8 mouse cellular contexts compared by ENCODE assay signal in the genomic region with DNA sequence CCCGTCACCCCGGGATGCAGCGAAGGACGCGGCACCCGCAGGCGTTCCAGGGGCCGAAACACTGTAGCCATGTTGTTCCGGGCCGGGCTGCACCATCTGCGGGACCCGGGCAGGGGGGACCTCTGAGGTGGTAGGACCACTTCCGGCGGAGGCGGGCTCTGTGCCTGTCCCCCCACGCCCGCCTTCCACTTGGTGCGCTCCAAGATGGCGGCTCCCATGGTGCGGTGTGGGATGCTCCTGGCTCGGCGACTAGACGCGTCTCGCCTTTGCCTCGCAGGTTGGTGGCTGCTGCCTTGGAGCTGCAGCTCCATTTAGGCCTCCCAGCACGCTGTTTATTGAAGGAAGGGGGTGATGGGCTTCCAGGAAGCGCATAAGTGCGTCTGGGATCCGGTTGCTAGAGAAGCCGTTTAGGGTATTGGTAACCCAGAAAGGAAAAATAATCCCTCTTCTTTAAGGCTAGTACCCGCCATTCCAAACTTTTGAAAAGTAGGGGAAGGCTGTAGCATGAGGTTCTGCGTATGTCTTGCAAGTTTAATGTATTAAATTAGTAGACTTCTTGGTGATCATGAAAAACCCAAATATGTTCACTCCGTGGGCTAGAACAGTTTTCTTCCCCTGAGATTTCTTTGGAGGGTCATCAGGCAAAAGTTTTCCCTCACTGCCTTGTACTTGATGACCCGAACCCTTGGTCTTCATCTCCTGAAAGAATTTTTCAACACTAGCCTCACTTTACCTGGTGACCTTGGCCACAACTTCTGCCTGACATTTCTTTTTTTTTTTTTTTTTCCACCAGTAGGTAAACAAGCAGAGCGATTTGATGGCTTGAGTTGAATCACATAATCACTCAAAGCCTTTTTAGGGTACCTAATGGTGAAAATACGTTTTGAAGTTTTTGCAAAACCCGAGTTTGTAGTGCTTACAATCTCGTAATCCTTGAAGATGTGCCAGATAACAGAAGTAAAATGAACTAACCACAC. TPM values are rescaled to one million over a fixed set of nuclear protein-coding genes. Genes with fewer than 3 reads are reported as not detected.
DNase-seq lines count a peak whose midpoint lies in the region; ATAC-seq and TF ChIP-seq lines count a peak whose summit lies in the region.

A gene (minus strand): TSS at position 107 of the 977 bp plus-strand sequence.
A gene (plus strand): TSS at position 188 of the 977 bp plus-strand sequence.

- peak within 1 kb of the TSS; percentile 76 for H3K4me2 ChIP-seq in heart, embryonic 12.5 days
- peak within 1 kb of the TSS; percentile 63 for H3K4me2 ChIP-seq in kidney, postnatal 0 days (ENCODE audit: low read length)
- H3K4me2 ChIP-seq in liver, embryonic 11.5 days = peak within 1 kb of the TSS; percentile 69
- H3K4me2 ChIP-seq in stomach, embryonic 14.5 days (replicated peaks; ENCODE audit: low read depth, low read length) = peak within 1 kb of the TSS; percentile 77

- H3K4me3 ChIP-seq in heart, embryonic 12.5 days = peak within 1 kb of the TSS; percentile 65
- H3K4me3 ChIP-seq in kidney, postnatal 0 days (replicated peaks; ENCODE audit: low read depth, low read length) = peak within 1 kb of the TSS; percentile 84
- peak within 1 kb of the TSS; percentile 79 for H3K4me3 ChIP-seq in liver, embryonic 11.5 days (ENCODE audit: low read depth, low read length)
- H3K4me3 ChIP-seq in stomach, embryonic 14.5 days (ENCODE audit: low read depth, low read length) = peak within 1 kb of the TSS; percentile 81

- peak within 1 kb of the TSS; percentile 75 for H3K27ac ChIP-seq in heart, embryonic 12.5 days (ENCODE audit: poor library complexity, severe bottlenecking)
- H3K27ac ChIP-seq in kidney, postnatal 0 days = peak within 1 kb of the TSS; percentile 84
- H3K27ac ChIP-seq in liver, embryonic 11.5 days (ENCODE audit: low read depth, low read length) = peak within 1 kb of the TSS; percentile 75
- H3K27ac ChIP-seq in stomach, embryonic 14.5 days (ENCODE audit: low read length) = peak within 1 kb of the TSS; percentile 83

- ATAC-seq in erythroid progenitor cell, adult 5-6 weeks (replicated peaks; ENCODE audit: low FRiP score, poor library complexity, severe bottlenecking) = peak; percentile 99
- peak; percentile 96 for ATAC-seq in heart, embryonic 12.5 days (ENCODE audit: insufficient number of reproducible peaks, low FRiP score)
- peak; percentile 99 for ATAC-seq in kidney, postnatal 0 days (replicated peaks; ENCODE audit: low FRiP score, low read depth)
- ATAC-seq in liver, embryonic 11.5 days (replicated peaks; ENCODE audit: low FRiP score) = peak; percentile 98
- ATAC-seq in stomach, embryonic 14.5 days (ENCODE audit: insufficient number of reproducible peaks, insufficient read depth, low FRiP score, low read depth) = peak; percentile 98

- peaks cover 21% of the 10 kb centered on the region for H3K4me1 ChIP-seq in heart, embryonic 12.5 days (replicated peaks)
- H3K4me1 ChIP-seq in kidney, postnatal 0 days (replicated peaks; ENCODE audit: insufficient read depth, low read length) = 0 out of 2 replicates have a peak, but pooled peaks cover 6% of the 10 kb centered on the region
- H3K4me1 ChIP-seq in liver, embryonic 11.5 days (replicated peaks; ENCODE audit: control insufficient read depth, insufficient read depth, low read length) = peaks cover 8% of the 10 kb centered on the region; the same call in 1 of the 2 replicates
- peaks cover 16% of the 10 kb centered on the region for H3K4me1 ChIP-seq in stomach, embryonic 14.5 days (ENCODE audit: control insufficient read depth, insufficient read depth, low read length)

- H3K36me3 ChIP-seq in heart, embryonic 12.5 days = peaks cover 44% of the 10 kb centered on the region
- H3K36me3 ChIP-seq in kidney, postnatal 0 days (ENCODE audit: insufficient read depth, low read length) = peaks cover 25% of the 10 kb centered on the region
- peaks cover 21% of the 10 kb centered on the region for H3K36me3 ChIP-seq in liver, embryonic 11.5 days (ENCODE audit: control insufficient read depth, insufficient read depth, low read length)
- H3K36me3 ChIP-seq in stomach, embryonic 14.5 days (ENCODE audit: control insufficient read depth, insufficient read depth, low read length) = peaks cover 29% of the 10 kb centered on the region

- peak within 1 kb of the TSS; percentile 80 for H3K9ac ChIP-seq in heart, embryonic 12.5 days
- H3K9ac ChIP-seq in kidney, postnatal 0 days (ENCODE audit: low read depth, low read length) = peak within 1 kb of the TSS; percentile 82
- peak within 1 kb of the TSS; percentile 80 for H3K9ac ChIP-seq in liver, embryonic 11.5 days (ENCODE audit: low read depth, low read length)
- peak within 1 kb of the TSS; percentile 57 for H3K9ac ChIP-seq in stomach, embryonic 14.5 days (replicated peaks; ENCODE audit: low read depth, low read length)

- no peaks in the 10 kb centered on the region for H3K9me3 ChIP-seq in heart, embryonic 12.5 days (replicated peaks)
- H3K9me3 ChIP-seq in kidney, postnatal 0 days (replicated peaks; ENCODE audit: low read length) = no peaks in the 10 kb centered on the region
- no peaks in the 10 kb centered on the region for H3K9me3 ChIP-seq in liver, embryonic 11.5 days (ENCODE audit: control insufficient read depth, low read length)
- H3K9me3 ChIP-seq in stomach, embryonic 14.5 days (ENCODE audit: control insufficient read depth, low read depth, low read length) = no peaks in the 10 kb centered on the region

- DNase-seq in CD4-positive helper T cell, adult 2 months (ENCODE audit: low read depth, low spot score) = peak; percentile 96
- DNase-seq in brain, embryonic 18.5 days (ENCODE audit: low read depth, low spot score) = peak; percentile 87
- DNase-seq in kidney, postnatal 0 days (ENCODE audit: low spot score) = peak; percentile 97
- DNase-seq in liver, embryonic 11.5 days (ENCODE audit: low spot score) = peak; percentile 98
- peak; percentile 95 for DNase-seq in naive thymus-derived CD4-positive, alpha-beta T cell, adult 2 months (ENCODE audit: low read depth)

- H3K27me3 ChIP-seq in heart, embryonic 12.5 days (replicated peaks) = no peaks in the 10 kb centered on the region
- H3K27me3 ChIP-seq in kidney, postnatal 0 days (ENCODE audit: insufficient read depth, low read length) = no peaks in the 10 kb centered on the region
- H3K27me3 ChIP-seq in liver, embryonic 11.5 days (replicated peaks; ENCODE audit: control insufficient read depth, insufficient read depth, low read length) = no peaks in the 10 kb centered on the region
- no peaks in the 10 kb centered on the region for H3K27me3 ChIP-seq in stomach, embryonic 14.5 days (ENCODE audit: control insufficient read depth, insufficient read depth, low read length)

- WGBS in heart, embryonic 12.5 days = 2% methylated on average over 39 of the region's 39 CpGs
- 2% methylated on average over 39 of the region's 39 CpGs for WGBS in kidney, postnatal 0 days
- 2% methylated on average over 39 of the region's 39 CpGs for WGBS in liver, embryonic 11.5 days
- 2% methylated on average over 39 of the region's 39 CpGs for WGBS in stomach, embryonic 14.5 days

- TF ChIP-seq CTCF in kidney, postnatal 0 days (IDR thresholded peaks at IDR 0.05; ENCODE audit: low read depth) = peak; percentile 14; the same call in 1 of the 2 replicates

RNA-seq across cellular contexts. Expression of the first gene that starts in this region (rescaled TPM):
- 6.5 and 8.4 TPM in 2 replicates for total RNA-seq in erythroid progenitor cell, adult 5-6 weeks (2015; ENCODE audit: low replicate concordance)
- 7.0 and 13.6 TPM in 2 replicates for total RNA-seq in erythroid progenitor cell, adult 5-6 weeks (2017; ENCODE audit: low replicate concordance)
- 56.0 and 56.3 TPM in 2 replicates for polyA plus RNA-seq in heart, embryonic 12.5 days (2016; fragmentation: Nextera tagmentation; extraction: Ambion mirVana)
- polyA plus RNA-seq in kidney, postnatal 0 days (2015; fragmentation: Nextera tagmentation; extraction: Ambion mirVana) = 52.5 and 54.0 TPM in 2 replicates
- polyA plus RNA-seq in liver, embryonic 11.5 days (2014; fragmentation: Nextera tagmentation; extraction: Ambion mirVana) = 73.1 and 76.6 TPM in 2 replicates
- polyA plus RNA-seq in stomach, embryonic 14.5 days (2014; fragmentation: Nextera tagmentation; extraction: Ambion mirVana) = 44.7 and 51.1 TPM in 2 replicates

RNA-seq across cellular contexts. Expression of the second gene that starts in this region (rescaled TPM):
- total RNA-seq in erythroid progenitor cell, adult 5-6 weeks (2015; ENCODE audit: low replicate concordance) = 1.8 TPM in 1 of 2 replicates, not detected in the other
- total RNA-seq in erythroid progenitor cell, adult 5-6 weeks (2017; ENCODE audit: low replicate concordance) = 1.0 and 1.7 TPM in 2 replicates
- 72.6 and 73.0 TPM in 2 replicates for polyA plus RNA-seq in heart, embryonic 12.5 days (2016; fragmentation: Nextera tagmentation; extraction: Ambion mirVana)
- polyA plus RNA-seq in kidney, postnatal 0 days (2015; fragmentation: Nextera tagmentation; extraction: Ambion mirVana) = 50.7 and 55.2 TPM in 2 replicates
- 67.4 and 71.9 TPM in 2 replicates for polyA plus RNA-seq in liver, embryonic 11.5 days (2014; fragmentation: Nextera tagmentation; extraction: Ambion mirVana)
- 56.1 and 56.2 TPM in 2 replicates for polyA plus RNA-seq in stomach, embryonic 14.5 days (2014; fragmentation: Nextera tagmentation; extraction: Ambion mirVana)

Comparison
In these comparisons a context has a peak if more than half of its experiments do, and no peak if none do; other contexts are left out.
1. Peak in every context shown above with its lines: DNase-seq, ATAC-seq, H3K4me3 ChIP-seq and H3K27ac ChIP-seq.